Mouse (Mus musculus): ENCODE measurements around the gene Ccdc144b.

Ccdc144b gene

DNA sequence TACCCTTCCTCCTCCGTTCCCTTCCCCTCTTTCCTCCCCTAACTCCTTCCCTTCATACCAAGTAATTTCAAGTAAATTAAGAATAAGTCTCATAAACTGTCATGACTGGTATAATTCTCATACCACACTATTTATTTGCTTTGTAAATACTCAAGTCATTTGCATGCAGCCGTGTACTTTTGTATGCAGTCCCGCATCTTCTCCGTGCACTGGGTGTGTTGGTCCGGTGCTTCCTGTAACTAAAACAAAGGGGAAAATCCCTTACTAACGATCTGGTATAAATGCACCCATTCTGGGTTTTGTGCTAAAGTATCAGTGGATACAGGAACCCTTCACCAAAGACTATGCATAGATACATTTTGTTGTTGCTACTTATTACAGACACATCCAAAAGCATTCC, 27.6 kb downstream of the Ccdc144b start:
- DNase-seq, result no peak

DNA sequence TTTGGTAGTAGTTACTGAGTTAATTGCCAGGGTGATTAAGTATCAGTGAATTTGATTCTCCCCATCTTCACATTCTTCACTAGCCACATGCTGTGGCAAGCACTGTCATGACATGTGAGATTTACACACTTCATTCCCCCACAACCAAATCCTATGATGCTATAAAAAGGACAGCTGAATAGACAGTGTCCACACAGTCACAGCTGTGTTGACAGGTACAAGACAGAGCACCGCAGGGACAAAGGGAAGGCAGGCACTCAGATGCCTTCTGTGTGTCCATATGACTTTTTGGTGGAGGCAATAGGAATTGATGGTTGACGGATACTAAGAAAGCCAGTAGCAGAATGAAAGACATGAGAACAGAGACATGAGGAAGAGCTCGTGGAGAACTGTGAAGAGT, 42.1 kb downstream of the Ccdc144b start:
- DNase-seq, result no peak

GRCm38 (mm10) chr3:36008411-36009154, 44.8 kb downstream of the Ccdc144b start:
- DNase-seq, result no peak

GRCm38 (mm10) chr3:36004028-36004895, 49.1 kb downstream of the Ccdc144b start:
- DNase-seq, result no peak

DNA sequence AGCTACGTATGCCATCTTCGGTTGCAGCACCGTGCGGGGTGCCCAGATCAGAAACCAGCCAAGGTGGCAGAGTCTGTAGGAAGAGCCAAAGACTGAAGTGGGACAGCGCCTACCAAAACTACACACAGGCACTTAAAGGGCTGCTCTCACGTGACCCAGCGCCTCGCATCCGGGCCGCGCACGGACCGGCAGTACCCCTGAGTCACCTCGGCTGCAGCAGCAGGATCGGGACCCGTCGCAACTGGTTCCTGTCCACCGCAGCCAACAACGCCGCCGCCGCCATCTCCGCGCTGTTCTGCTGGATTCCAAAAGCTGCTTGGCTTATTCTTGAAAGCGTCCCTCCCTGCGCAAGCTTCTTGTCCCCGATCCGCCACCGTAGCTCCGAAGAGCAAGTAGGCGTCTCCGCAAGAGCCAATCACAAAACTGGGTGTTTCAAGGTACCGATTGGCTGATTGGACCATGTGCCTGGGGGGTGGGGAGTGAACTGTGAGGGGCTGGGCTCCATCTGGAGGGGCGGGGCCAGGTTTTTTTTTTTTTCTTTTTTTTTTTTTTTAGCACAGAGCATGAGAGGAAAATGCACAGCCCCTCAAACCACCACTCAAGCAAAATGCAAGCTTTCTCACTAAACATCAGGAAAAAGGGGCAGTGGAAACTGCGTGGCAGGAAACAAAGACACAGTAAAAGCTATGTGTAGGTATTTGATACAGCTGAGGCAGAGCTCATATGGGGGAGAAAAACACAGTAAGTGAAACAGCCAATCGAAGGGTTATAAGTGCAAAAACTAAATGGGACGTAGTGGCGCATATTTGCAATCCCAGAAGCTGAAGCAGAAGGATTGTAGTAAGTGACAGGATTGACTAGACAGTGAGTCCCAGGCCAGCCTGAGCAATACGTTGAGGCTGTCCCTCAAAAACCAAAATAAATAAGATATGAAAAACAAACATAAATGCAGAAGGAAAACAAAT, 52.8 kb downstream of the Ccdc144b start, which contains the start of gene Mccc1:
TSS of gene Mccc1 (minus strand) at position 404 of the 965 bp plus-strand sequence.
- peak; percentile 82 to 88 for DNase-seq

DNA sequence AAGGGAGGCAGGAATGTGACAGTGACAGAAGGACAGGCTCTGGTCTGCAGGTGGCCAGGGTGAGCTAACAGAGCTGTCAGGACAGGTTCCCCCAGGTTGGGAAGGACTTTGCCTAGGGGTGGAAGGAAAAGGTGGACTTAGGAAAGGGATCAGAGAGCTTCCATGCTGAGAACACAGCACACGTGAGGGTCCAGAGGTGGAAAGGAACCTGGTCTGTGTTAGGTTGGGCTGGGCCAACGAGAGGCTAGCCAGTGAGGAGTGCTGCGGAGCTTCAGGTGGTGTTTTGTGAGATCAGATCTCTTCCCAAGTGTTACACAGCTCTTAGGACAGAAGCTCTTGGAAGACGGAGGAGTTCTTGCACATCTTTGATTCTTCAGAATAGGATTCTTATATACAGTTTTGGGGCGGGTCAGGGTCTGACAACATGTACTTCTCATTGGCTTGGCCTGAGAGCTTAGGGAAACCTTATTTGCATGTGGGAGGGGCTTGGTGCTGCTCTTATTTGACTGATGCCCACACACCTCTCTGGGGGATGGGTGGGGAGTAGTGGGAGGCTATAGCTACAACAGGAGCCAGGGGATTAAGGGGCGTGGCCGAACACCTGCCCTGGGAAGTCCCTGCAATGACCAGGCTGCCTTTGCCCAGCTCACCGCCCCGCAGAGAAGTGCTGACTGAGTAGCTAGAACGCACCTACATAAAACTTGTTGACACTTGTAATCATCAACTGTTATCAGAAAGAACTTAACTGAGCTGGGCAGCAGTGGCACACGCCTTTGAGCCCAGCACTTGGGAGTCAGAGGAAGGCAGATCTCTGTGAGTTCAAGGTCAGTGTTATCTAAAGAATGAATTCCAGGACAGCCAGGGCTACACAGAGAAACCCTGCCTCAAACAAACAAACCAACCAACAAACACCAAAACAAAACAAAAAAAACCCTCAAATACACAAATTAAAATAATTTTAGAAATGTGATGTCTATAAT, 58.5 kb downstream of the Ccdc144b start:
- DNase-seq, result no peak

DNA sequence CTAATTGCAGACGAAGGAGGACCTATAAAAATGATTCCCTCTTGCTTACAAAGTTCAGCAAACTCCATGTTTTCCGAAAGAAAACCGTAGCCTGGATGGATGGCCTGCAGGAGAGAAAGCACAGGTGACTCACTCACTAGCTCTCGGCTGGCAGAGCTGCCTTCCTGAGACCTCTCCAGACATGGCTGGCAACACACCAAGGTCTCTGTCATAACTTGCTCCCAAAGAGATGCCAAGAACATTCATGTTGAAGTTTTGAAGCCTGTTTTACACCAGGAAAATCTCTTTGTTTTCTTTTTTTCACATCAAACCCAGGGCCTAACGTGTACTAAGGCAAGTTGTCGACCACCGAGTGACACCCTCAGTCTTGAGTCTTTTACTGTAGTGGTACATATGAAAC, 62.6 kb downstream of the Ccdc144b start:
- no peak for DNase-seq

DNA sequence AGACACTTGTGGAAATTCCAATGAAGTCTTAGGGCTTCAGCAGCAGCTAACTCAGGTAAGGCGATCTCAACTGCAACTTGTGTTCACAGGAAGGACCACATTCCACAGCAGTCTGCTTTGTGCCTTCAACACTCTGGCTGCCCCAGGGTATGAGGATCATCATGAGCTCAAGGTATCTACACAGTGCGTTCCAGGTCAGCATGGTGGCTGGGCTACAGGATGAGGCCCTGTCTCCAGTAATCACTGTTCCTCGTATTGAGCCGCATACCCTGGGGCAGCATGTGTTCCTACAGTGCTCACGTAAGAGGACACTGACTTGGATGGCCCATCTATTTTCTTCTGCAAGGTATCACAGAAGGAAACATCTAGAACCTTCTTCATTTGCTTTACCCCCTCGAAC, 65.3 kb downstream of the Ccdc144b start:
- DNase-seq, result no peak

GRCm38 (mm10) chr3:35986266-35986665, 67.1 kb downstream of the Ccdc144b start:
- DNase-seq, result no peak

GRCm38 (mm10) chr3:35973551-35973950, 79.8 kb downstream of the Ccdc144b start:
- peak; percentile 17 to 35 for DNase-seq

GRCm38 (mm10) chr3:35972985-35973384, 80.4 kb downstream of the Ccdc144b start:
- DNase-seq, result peak in 1 of 2 experiments; percentile 18

DNA sequence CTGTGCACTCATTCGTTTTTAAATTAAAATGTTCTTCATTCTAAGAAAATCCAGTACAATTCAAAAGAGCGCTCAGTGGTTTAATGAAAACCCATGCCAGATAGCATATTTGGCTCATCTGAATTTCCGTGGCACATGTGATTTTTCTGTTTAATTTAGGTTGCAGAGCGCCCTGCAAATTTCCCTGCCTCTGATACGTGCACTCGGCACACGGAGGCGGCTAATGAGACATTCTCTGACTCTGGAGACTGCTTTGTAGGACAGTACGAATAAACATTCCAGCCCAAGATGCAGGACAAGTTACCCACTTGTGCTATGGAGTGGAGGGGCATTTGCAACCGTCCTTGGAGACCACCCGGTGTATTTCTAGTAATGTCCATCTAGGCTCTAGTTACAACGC, 82.2 kb downstream of the Ccdc144b start:
- DNase-seq, result no peak

DNA sequence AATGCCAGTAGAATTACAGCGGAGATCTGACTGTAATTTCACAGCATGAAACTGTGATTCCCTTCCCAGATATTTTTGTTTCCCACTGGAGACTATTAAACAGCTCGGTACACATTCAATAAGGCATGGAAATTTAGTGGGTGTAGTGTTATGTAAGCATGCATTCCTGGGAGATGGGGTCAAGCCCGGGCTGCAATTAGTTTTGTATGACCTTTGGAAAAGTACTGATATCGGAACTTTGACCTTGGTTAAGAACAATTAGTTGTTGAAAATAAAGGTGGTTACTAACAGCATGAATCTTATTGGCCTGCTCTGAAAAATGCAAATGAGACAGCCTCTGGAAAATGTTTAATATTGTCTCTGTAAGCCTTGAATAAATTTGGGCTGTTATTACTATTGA, 82.9 kb downstream of the Ccdc144b start:
- DNase-seq, result no peak

DNA sequence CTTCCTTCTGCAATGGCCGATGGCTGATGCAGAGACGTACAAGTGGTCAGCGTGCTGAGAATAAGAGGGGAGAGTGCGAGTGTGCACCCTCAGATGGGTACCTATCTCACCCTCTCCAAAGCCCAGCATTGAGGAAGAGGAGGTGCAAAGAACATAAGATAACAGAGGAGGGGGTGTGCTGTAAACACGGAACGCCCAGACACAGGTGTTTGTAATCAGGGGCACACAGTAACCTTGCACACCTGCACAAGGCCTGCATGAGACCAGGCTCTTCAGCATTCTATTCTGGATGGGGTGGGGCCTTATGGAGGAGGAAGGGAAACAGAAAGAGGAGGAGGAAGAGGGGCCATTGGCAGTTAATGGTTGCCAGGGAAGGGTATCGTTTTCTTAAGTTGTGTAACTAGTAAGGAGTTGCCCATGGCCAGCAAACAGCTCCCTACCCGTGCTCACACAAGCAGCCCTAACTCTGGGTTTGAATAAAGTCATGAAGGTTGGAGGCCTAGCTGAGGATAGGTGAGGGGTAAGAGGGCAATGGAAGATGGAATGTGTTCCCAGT, 85.9 kb downstream of the Ccdc144b start:
- no peak for DNase-seq

GRCm38 (mm10) chr3:35966493-35966892, 86.9 kb downstream of the Ccdc144b start:
- DNase-seq, result no peak

DNA sequence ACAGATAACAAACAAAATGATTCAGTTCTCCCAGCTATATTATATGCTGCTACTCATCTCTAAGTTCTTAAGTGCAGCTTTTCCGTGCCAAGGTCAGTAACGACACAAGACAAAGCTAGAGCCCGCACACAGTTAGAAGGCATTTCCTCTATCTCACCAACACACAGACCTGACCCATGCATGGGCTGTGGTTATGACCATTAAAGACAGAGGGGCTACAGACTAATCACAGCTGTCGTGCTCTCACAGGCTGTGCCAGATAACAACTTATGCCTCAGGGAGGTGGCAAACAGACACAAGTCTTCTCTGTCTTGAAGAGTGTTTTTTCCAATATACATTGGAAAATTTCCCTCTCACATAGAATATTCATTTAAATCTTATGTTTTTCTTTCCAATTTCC, 88.4 kb downstream of the Ccdc144b start:
- no peak for DNase-seq

DNA sequence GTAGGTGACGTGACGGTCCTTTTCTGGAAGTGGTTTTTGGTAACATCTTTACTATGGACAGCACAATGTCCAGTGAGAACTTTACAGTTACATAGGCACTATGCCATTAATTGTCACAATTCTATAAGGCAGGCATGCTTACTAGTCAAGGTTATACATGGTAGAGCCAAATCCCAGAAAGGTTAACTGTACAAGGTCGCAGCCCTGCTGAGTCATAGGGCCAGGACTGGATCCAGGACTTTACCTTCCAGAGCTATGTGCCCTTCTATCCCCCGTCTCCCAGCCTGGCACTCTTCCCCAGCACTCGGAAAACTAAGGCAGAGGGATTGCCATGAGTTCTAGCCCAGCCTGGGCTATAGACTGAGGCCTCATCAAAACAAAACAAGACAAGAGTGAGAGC, 89.4 kb downstream of the Ccdc144b start:
- DNase-seq, result no peak

DNA sequence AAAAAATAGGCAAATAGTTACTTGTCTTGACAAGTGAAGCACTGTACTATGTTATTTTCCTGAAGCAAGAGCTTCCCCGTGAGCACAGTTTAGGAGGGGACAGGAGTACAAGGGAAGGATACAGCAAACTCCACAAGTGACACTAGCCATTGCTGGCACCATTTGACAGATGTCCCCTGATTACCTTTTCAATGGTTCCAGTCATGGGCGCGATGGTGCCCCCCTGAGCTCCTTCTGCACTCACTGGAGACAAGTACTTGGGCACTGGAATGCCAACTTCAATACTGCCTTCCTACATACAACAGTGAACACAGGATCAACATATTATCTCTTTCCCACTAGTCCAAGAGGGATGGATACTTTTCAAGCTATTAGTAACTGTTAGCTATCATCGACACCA, 89.9 kb downstream of the Ccdc144b start:
- DNase-seq, result no peak

GRCm38 (mm10) chr3:35962967-35963366, 90.4 kb downstream of the Ccdc144b start:
- no peak for DNase-seq
